Mouse (Mus musculus): ENCODE measurements at regions not wholly inside any gene's neighbourhood (a gene's known extent, or its start where the extent isn't known, plus 50 kb on each side); places are given as distances from the start of the nearest gene placed in this dataset.

GRCm38 (mm10) chrX:112886539-112886938 is 188.1 kb upstream of the Pof1b start:
- TF ChIP-seq CTCF (IDR thresholded peaks at IDR 0.05; ENCODE audit: borderline replicate concordance, insufficient read depth, low read depth, low read length) (no peak), POLR2A (IDR thresholded peaks at IDR 0.05; ENCODE audit: borderline replicate concordance, insufficient read depth, low read length) (no peak)
